Mouse (Mus musculus): ENCODE results near the gene Il33. TPM values are rescaled to one million over a fixed set of nuclear protein-coding genes. Genes with fewer than 3 reads are reported as not detected.

The Il33 gene
- polyA plus RNA-seq, 1 experiment from 2014 or later: 2.4 TPM

- 86% methylated on average over 6 of the region's 6 CpGs for WGBS
- Histone ChIP-seq H3K27ac (ENCODE audit: low read depth) (no peak overlapping the region), H3K4me2 (no peak overlapping the region), H3K36me3 (ENCODE audit: insufficient read depth) (no peaks in the 10 kb centered on the region), H3K9ac (no peak overlapping the region), H3K4me1 (ENCODE audit: insufficient read depth) (no peaks in the 10 kb centered on the region), H3K4me3 (ENCODE audit: low read depth, low read length) (no peak overlapping the region), H3K9me3 (ENCODE audit: low read depth, low read length) (no peaks in the 10 kb centered on the region), H3K27me3 (ENCODE audit: insufficient read depth, low read length) (no peaks in the 10 kb centered on the region)
- no peak for ATAC-seq (ENCODE audit: insufficient read depth)
- DNase-seq: no peak
- TF ChIP-seq CTCF (IDR thresholded peaks at IDR 0.05; ENCODE audit: low read depth): no peak
These were observed 36.0 kb upstream of the Il33 start for GRCm38 (mm10) chr19:29888946-29889345.

DNA sequence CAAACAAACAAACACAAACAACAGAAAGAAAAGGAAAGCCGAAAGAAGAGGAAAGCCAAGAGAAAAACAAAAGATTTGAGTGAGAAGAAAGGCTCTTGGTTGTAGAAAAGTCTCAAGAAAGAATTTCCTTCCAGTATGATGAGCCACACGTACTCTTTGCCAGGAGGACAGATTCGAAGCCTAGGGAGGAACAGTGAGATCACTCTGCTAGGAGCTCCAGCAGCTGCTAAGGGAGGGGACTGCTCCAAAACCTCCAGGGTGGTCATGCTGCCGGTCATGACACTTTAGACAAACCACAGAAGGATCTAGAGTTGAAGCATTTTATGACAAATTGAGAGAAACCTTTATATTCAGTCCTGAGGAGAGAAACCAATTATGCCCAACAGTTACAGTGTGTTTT lies 32.9 kb upstream of the Il33 start:
- Histone ChIP-seq H3K4me2 (no peak overlapping the region), H3K36me3 (ENCODE audit: insufficient read depth) (no peaks in the 10 kb centered on the region), H3K27ac (ENCODE audit: low read depth) (no peak overlapping the region), H3K4me3 (ENCODE audit: low read depth, low read length) (no peak overlapping the region), H3K4me1 (ENCODE audit: insufficient read depth) (no peaks in the 10 kb centered on the region), H3K27me3 (ENCODE audit: insufficient read depth, low read length) (no peaks in the 10 kb centered on the region), H3K9ac (no peak overlapping the region), H3K9me3 (ENCODE audit: low read depth, low read length) (no peaks in the 10 kb centered on the region)
- TF ChIP-seq CTCF (IDR thresholded peaks at IDR 0.05; ENCODE audit: low read depth): no peak
- WGBS: 63% methylated on average over 4 of the region's 4 CpGs
- no peak for DNase-seq
- ATAC-seq (ENCODE audit: insufficient read depth): no peak

DNA sequence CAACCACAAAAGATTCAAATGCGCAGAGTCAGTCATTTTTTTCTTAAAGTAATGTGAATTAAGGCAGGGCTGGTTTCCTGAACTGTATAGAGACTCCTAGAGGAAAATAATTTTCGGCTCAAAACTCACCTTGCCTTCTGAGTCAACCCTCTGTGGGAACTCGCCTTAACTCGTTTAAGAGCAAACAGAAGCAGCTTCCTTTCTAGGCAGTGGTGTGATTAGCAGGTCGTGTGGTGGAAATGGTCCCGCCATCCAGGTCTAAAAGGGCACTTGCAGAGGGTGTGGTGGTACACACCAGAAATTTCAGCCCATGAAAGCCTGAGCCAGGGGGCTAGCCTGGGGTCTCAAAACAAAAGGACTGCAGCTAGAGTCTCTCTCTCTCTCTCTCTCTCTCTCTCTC lies 32.1 kb upstream of the Il33 start:
- DNase-seq (no peak), ATAC-seq (ENCODE audit: insufficient read depth) (no peak)
- Histone ChIP-seq H3K9me3 (ENCODE audit: low read depth, low read length) (no peaks in the 10 kb centered on the region), H3K4me1 (ENCODE audit: insufficient read depth) (no peaks in the 10 kb centered on the region), H3K9ac (no peak overlapping the region), H3K4me3 (ENCODE audit: low read depth, low read length) (no peak overlapping the region), H3K4me2 (no peak overlapping the region), H3K27me3 (ENCODE audit: insufficient read depth, low read length) (no peaks in the 10 kb centered on the region), H3K36me3 (ENCODE audit: insufficient read depth) (no peaks in the 10 kb centered on the region), H3K27ac (ENCODE audit: low read depth) (no peak overlapping the region)
- no peak for TF ChIP-seq CTCF (IDR thresholded peaks at IDR 0.05; ENCODE audit: low read depth)
- WGBS: 60% methylated on average over 6 of the region's 6 CpGs

DNA sequence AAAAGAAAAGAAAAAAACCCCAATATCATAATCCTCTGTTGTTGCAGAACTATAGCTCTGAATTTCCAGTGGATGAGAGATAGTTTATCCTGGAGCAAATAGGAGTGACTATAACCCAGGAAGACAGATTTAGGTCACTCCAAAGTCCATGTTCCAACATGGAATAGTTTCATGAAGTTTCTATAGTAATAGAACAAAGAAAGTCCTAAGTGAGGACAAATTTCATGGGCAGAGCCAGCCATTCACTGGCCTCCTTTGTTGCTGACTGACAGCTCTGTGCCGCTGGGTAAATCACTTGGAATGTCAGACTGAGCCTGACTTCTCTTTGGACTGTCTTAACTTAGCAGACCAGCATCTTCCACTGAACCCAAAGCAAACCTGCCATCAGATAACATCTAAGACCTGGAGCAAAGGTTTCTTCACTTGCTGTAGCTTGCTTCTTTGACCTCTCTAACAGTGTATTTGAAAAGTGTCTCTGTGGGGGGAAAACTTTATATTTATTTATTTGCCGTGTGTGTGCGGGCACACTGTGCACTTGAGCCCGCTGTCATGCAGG lies 31.1 kb upstream of the Il33 start:
- no peak for TF ChIP-seq CTCF (IDR thresholded peaks at IDR 0.05; ENCODE audit: low read depth)
- Histone ChIP-seq H3K4me2 (no peak overlapping the region), H3K36me3 (ENCODE audit: insufficient read depth) (no peaks in the 10 kb centered on the region), H3K9me3 (ENCODE audit: low read depth, low read length) (no peaks in the 10 kb centered on the region), H3K9ac (no peak overlapping the region), H3K27ac (ENCODE audit: low read depth) (no peak overlapping the region), H3K4me1 (ENCODE audit: insufficient read depth) (no peaks in the 10 kb centered on the region), H3K4me3 (ENCODE audit: low read depth, low read length) (no peak overlapping the region), H3K27me3 (ENCODE audit: insufficient read depth, low read length) (no peaks in the 10 kb centered on the region)
- WGBS: 78% methylated on average over 4 of the region's 4 CpGs
- DNase-seq (no peak), ATAC-seq (ENCODE audit: insufficient read depth) (no peak)

- TF ChIP-seq CTCF (IDR thresholded peaks at IDR 0.05; ENCODE audit: low read depth): no peak
- no peaks in the 10 kb centered on the region for H3K4me1 ChIP-seq (ENCODE audit: insufficient read depth)
- H3K4me2 ChIP-seq: no peak overlapping the region
- no peaks in the 10 kb centered on the region for H3K36me3 ChIP-seq (ENCODE audit: insufficient read depth)
- H3K4me3 ChIP-seq (ENCODE audit: low read depth, low read length): no peak overlapping the region
- H3K27me3 ChIP-seq (ENCODE audit: insufficient read depth, low read length): no peaks in the 10 kb centered on the region
- no peak for DNase-seq
- no peak for ATAC-seq (ENCODE audit: insufficient read depth)
- no peak overlapping the region for H3K27ac ChIP-seq (ENCODE audit: low read depth)
- H3K9ac ChIP-seq: no peak overlapping the region
- WGBS: 78% methylated on average over 12 of the region's 12 CpGs
- peaks cover under 1% of the 10 kb centered on the region; the same call in 1 of the 2 replicates for H3K9me3 ChIP-seq (ENCODE audit: low read depth, low read length)
These were observed 30.5 kb upstream of the Il33 start for GRCm38 (mm10) chr19:29894381-29894780.

DNA sequence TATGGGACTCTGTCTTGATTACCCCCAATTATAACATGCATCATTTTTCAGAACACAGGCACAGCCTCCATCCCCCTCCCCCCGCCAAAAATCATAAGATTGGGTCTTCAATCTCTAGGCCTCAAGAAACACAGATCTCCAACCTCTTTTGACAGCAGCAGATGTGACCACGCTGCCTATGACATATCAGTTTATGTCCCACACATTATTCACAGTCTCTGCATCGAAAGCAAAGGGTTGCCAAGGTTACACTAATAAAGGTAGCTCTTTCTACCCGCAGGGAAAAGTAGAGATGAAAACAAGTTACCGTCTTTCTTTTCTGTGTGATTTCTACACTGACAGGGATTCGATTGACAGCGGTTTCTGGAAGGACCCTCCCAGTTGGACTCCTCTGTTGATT lies 29.9 kb upstream of the Il33 start:
- Histone ChIP-seq H3K4me1 (ENCODE audit: insufficient read depth) (no peaks in the 10 kb centered on the region), H3K9me3 (ENCODE audit: low read depth, low read length) (peaks cover 5% of the 10 kb centered on the region; the same call in 1 of the 2 replicates), H3K4me2 (no peak overlapping the region), H3K27me3 (ENCODE audit: insufficient read depth, low read length) (no peaks in the 10 kb centered on the region), H3K4me3 (ENCODE audit: low read depth, low read length) (no peak overlapping the region), H3K9ac (no peak overlapping the region), H3K27ac (ENCODE audit: low read depth) (no peak overlapping the region), H3K36me3 (ENCODE audit: insufficient read depth) (no peaks in the 10 kb centered on the region)
- ATAC-seq (ENCODE audit: insufficient read depth): no peak
- DNase-seq: no peak
- 74% methylated on average over 7 of the region's 7 CpGs for WGBS
- TF ChIP-seq CTCF (IDR thresholded peaks at IDR 0.05; ENCODE audit: low read depth): no peak

DNA sequence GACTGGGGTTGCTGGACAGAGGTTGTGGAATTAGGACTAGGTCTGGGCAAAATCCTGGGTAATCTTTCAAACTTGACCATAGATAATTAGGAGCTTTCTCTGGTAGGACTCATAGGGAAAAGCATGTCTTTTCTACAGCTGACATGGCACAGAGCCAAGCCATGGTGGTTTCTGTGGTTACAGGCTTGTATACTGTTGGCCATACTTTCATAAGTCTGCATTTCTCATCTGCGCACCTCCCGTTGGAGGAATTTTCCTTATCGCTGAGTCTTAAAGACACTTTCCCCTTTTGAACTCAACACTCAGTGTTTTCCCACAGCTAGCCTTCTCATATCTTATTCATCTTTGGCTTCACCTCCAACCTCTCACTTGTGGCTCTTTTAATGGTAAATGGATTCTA lies 24.6 kb upstream of the Il33 start:
- no peak for ATAC-seq (ENCODE audit: insufficient read depth)
- H3K36me3 ChIP-seq (ENCODE audit: insufficient read depth): no peaks in the 10 kb centered on the region
- no peaks in the 10 kb centered on the region for H3K4me1 ChIP-seq (ENCODE audit: insufficient read depth)
- H3K9me3 ChIP-seq (ENCODE audit: low read depth, low read length): peaks cover 5% of the 10 kb centered on the region; the same call in 1 of the 2 replicates
- peak; percentile 33 for DNase-seq
- no peak overlapping the region for H3K4me3 ChIP-seq (ENCODE audit: low read depth, low read length)
- H3K27ac ChIP-seq (ENCODE audit: low read depth): no peak overlapping the region
- H3K4me2 ChIP-seq: no peak overlapping the region
- H3K9ac ChIP-seq: no peak overlapping the region
- no peak for TF ChIP-seq CTCF (IDR thresholded peaks at IDR 0.05; ENCODE audit: low read depth)
- 76% methylated on average over 3 of the region's 3 CpGs for WGBS
- no peaks in the 10 kb centered on the region for H3K27me3 ChIP-seq (ENCODE audit: insufficient read depth, low read length)

Measured in lung, embryonic 14.5 days (tissue).